Mouse (Mus musculus) spleen, adult 2 months (tissue): Measurements from ENCODE around the gene Commd9. TPM values are rescaled to one million over a fixed set of nuclear protein-coding genes. Genes with fewer than 3 reads are reported as not detected.

ENCODE experiments used
- DNase-seq, 2 experiments: peaks; one replicate each; pipeline versions ENCODE4 v3.0.0 to v3.0.0-alpha.2; 2012 to 2021; ENCODE audit warnings: low spot score in 2 of 2, low read depth in 1 of 2
- H3K27ac ChIP-seq: fragments of 200-500 bp; 2 replicates; pipeline ENCODE4 v1.5.1; 2012; ENCODE audit warnings: low read length, inconsistent platforms; ENCODE audit not compliant: insufficient read depth
- H3K27me3 ChIP-seq: fragments of 200-500 bp; 2 replicates; pipeline ENCODE4 v1.6.1; 2012; ENCODE audit warnings: mild to moderate bottlenecking, moderate library complexity, low read length, inconsistent platforms; ENCODE audit not compliant: control insufficient read depth, insufficient read depth
- H3K36me3 ChIP-seq: fragments of 200-500 bp; 2 replicates; pipeline ENCODE4 v1.6.1; 2012; ENCODE audit warnings: mild to moderate bottlenecking, low read length, inconsistent platforms; ENCODE audit not compliant: control insufficient read depth, insufficient read depth
- H3K4me1 ChIP-seq: fragments of 200-500 bp; 2 replicates; pipeline ENCODE4 v1.6.1; 2011; ENCODE audit warnings: inconsistent platforms; ENCODE audit not compliant: control insufficient read depth, insufficient read depth, insufficient read length
- H3K4me3 ChIP-seq: fragments of 200-500 bp; 2 replicates; pipeline ENCODE4 v1.5.1; 2011; ENCODE audit warnings: mild to moderate bottlenecking, inconsistent platforms; ENCODE audit not compliant: insufficient read depth, insufficient read length; ENCODE audit errors: extremely low read depth
- CTCF ChIP-seq: fragments of 200-500 bp; IDR thresholded peaks from 2 replicates; pipeline ENCODE4 v1.5.1; 2011; ENCODE audit warnings: mild to moderate bottlenecking, inconsistent platforms; ENCODE audit not compliant: insufficient read depth, insufficient read length, insufficient replicate concordance; ENCODE audit errors: extremely low read depth
- POLR2A ChIP-seq: fragments of 200-500 bp; IDR thresholded peaks from 2 replicates; pipeline ENCODE4 v1.6.1; 2011; ENCODE audit warnings: low read depth, low read length, inconsistent platforms
- WGBS: fragments of 180-500 bp; shearing (Covaris S2); methylation state at CpG from one replicate; pipeline ENCODE4 v1.1.7; 2018; 5-methylcytosine and 5-hydroxymethylcytosine counted together
- polyA plus RNA-seq: library from polyadenylated mRNA; depleted of rRNA; stranded (reverse); fragments of >200 nt; gene quantifications from 2 replicates; pipeline ENCODE4 v1.2.3, GENCODE M21; 2012; rRNA removed

Gene Commd9
- polyA plus RNA-seq, 1 experiment, result 17.6 TPM

DNA sequence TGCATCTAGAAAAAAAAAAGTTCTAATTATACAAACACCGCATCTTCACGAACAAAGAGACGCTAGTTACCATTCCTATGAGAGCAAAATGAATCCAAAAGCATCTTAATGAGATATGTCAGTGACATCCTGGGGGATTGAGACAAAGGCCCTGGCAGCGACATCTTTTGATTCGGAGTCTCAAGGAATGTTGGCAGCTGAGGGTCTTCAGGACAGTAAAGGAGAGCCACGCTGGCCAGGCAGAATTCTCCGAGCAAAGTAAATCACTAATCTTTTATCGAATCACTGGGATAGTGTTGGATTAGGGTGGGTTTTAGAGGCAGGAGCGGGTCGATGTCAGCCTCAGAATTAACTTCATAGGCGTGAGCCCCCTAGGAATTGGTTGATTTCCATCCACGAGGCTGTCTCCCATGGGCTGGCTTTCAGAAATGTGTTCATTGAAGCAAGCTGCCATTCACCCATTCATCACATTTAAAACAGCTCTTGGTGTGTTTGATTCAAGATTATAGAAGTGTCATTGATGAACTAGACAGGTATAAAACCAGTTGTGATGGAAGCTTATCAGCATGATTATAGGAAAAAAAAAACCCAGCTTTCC, 39.6 kb downstream of the Commd9 start:
- no peaks in the 10 kb centered on the region for H3K36me3 ChIP-seq
- no peak overlapping the region for H3K4me3 ChIP-seq
- no peaks in the 10 kb centered on the region for H3K4me1 ChIP-seq
- H3K27me3 ChIP-seq, result no peaks in the 10 kb centered on the region
- no peak for DNase-seq
- no peak overlapping the region for H3K27ac ChIP-seq
- TF ChIP-seq CTCF (no peak), POLR2A (no peak)
- 90% methylated on average over 12 of the region's 12 CpGs for WGBS

DNA sequence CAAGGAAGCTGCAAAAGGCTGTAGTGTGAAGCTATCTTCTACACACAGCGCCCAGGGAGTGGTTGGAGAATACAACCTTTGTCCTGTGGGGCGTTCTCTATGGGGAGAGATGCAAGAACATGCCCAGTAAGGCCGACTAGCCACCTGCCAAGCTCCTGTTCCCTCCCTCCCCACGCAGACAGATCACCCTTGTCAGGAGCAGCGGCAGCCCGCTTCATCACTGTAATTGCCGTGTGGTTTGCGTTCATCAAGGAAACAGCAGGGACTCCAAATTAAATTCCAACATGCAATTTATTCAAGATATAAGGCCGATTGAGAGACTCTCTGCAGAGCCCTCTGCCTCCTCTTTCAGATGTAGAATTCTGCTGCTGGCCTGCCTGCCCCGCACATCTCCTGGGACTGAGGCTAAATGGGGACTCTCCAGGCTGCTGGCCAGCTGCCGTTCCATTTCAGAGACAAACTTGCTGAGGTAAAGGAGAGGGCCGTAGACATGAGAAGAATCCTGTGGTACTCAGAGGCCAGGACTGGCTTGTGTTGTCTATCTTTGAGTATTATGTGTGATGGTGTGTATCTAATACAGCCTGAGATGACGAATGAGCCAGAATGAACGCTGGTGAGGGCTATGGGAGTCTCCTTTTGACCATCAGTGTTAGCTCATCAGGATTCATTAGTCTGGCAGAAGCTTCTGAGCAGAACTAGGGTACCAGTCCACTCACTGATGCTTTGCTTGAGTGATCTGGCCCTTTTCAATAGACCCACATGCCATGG, 46.3 kb downstream of the Commd9 start:
- Histone ChIP-seq H3K36me3 (no peaks in the 10 kb centered on the region), H3K4me3 (no peak overlapping the region), H3K27me3 (no peaks in the 10 kb centered on the region), H3K4me1 (no peaks in the 10 kb centered on the region), H3K27ac (no peak overlapping the region)
- 94% methylated on average over 14 of the region's 14 CpGs for WGBS
- DNase-seq, result no peak
- TF ChIP-seq POLR2A (no peak), CTCF (no peak)

DNA sequence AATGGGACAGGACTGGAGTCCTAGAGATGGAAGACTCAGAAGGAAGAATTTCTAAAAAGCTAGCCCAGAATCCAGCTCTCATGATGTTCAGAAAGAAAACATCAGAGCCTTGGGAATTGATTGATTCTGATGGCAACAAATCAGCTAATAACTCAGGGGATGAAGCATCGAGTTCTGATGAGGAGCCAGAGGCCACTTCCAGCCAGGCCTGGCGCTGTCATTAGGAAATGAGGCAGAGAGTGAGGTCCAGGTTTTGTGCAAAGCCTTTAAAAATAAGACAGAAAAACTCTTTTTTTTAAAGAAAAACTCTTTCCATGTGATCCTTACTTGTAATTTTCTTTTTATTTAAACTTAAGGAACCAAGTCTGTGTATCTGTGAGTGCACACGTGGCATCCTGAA, 47.3 kb downstream of the Commd9 start:
- no peak for DNase-seq
- TF ChIP-seq CTCF (no peak), POLR2A (no peak)

DNA sequence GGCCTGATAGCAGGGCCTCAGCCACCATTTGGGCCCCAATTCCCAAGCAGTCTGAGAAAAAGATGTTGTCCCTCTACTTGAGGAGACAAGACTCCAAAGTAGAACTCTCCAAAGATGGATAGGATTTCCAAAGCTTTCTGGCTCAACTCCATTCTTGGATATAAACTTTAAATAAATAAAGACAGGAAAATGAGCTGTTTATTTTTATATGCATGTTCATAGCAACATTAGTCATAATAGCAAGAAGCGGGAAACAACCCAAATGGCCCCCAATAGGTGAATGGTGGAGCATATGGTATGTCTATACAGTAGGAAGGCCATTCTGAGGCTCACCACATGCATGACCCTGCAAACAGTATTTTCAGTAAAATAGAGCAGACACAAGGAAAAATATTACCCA, 49.0 kb downstream of the Commd9 start:
- Histone ChIP-seq H3K36me3 (no peaks in the 10 kb centered on the region), H3K4me1 (no peaks in the 10 kb centered on the region), H3K27ac (no peak overlapping the region), H3K27me3 (no peaks in the 10 kb centered on the region), H3K4me3 (no peak overlapping the region)
- no peak for DNase-seq
- TF ChIP-seq CTCF, result no peak
- TF ChIP-seq POLR2A, result no peak
- whole genome bisulfite sequencing, result 91% methylated on average over 1 of the region's 1 CpGs

More for the DNA sequence above, 47.3 kb downstream of the Commd9 start:
- 86% methylated on average over 3 of the region's 3 CpGs for WGBS
- no peak overlapping the region for H3K27ac ChIP-seq
- H3K4me3 ChIP-seq, result no peak overlapping the region
- H3K36me3 ChIP-seq, result no peaks in the 10 kb centered on the region
- no peaks in the 10 kb centered on the region for H3K27me3 ChIP-seq
- H3K4me1 ChIP-seq, result no peaks in the 10 kb centered on the region

DNA sequence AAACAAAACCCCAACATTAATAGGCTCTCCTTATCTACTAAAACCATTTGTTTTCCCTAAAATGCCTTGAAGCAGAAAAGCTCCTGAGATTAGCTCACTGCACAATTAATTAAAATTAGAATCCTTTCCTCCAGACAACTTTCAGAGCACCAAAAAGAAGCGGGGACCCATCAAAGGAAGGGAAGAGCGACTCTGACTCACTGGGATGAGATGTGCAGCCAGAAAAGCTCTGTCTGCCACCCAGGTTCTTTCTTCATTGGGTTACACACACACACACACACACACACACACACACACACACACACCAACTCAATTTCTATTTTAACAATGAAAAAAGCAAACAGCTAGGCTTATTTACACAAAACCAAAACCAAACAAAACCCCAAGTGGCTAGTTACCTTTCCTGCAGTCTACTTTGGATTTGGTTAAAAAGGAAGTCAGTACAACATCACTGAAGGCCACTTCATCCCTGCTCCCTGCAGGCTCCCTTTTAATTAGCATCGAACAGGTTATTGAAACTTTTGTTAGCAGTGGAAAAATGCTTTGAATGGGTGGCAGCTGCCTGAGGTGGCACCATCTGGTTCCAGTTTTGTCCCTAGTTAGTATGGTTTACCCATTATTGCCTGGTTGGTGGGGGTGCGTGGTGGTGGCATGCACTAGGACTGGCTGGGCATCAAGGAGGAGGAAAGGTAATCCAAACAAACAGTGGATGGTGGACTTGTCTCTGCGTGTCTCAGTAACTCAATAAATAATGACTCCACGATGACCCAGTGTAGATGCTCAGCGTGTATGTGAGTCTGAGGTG, 64.9 kb downstream of the Commd9 start:
- H3K36me3 ChIP-seq, result no peaks in the 10 kb centered on the region
- WGBS, result 87% methylated on average over 7 of the region's 7 CpGs
- no peaks in the 10 kb centered on the region for H3K27me3 ChIP-seq
- DNase-seq, result no peak
- no peaks in the 10 kb centered on the region for H3K4me1 ChIP-seq
- H3K4me3 ChIP-seq, result no peak overlapping the region
- no peak overlapping the region for H3K27ac ChIP-seq
- TF ChIP-seq POLR2A (no peak), CTCF (no peak)

Other genes with a start within 250 kb of the Commd9 start
- gene Rag1, start 236.7 kb upstream of the Commd9 start, polyA plus RNA-seq, result 0.06 and 0.12 TPM in 2 replicates
- 0.54 and 0.62 TPM in 2 replicates for gene B230118H07Rik, start 236.7 kb upstream of the Commd9 start, polyA plus RNA-seq
- gene Traf6, start 207.8 kb upstream of the Commd9 start, polyA plus RNA-seq, result 8.6 and 9.9 TPM in 2 replicates
- 6.1 and 9.1 TPM in 2 replicates for gene Prr5l, start 3.2 kb upstream of the Commd9 start, polyA plus RNA-seq